Mouse (Mus musculus) thymus, postnatal 25 days (tissue): ENCODE data around the gene Olfr1475.
"Not testable (repeated sequence)": the region's sequence is repeated elsewhere in the genome, so short reads cannot be mapped to it uniquely, and the experiment has no call there.

ENCODE experiments used
- DNase-seq: peaks from one replicate; pipeline ENCODE4 v3.0.0; 2022

The Olfr1475 gene

DNA sequence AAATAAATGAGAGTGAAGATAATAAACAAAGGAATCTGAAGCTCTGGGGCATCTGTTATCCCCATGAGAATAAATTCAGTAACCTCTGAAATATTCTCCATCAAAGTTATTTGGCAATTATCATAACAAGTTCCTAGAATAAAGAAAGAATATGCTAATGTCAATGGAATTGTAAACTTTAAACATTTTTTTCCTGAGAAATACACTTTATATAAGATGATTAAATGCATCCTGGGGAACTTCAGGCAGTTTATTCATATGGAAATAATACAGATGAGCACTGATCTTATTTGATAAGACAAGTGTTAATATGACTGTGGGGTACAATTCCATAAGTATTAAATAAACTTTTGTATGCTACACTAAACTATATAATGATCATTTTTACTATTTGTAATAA, at the start of gene Olfr1475:
Gene Olfr1475, minus strand, starts transcription at position 101 of the 400 bp plus-strand sequence.
- DNase-seq, result no peak

DNA sequence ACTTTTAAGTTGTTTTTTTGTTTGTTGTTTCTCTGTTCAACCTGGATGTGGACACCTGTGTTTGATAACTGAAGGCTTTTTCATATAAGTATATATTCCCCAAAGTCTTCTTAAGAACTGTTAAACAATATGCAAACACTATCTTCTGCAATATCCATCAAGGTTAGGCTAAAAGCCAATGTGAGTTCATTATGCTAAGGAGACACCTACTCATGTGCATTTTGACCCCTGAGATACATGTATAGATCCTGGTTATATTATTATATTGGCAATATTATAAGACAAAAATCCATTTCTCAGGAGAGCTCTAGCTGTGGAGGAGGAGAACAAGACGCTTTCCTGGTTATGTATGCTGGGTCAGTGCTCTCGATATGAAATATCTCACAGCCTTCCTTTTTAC, 47.6 kb upstream of the Olfr1475 start, which contains the start of gene Olfr1480:
Gene Olfr1480, plus strand, starts transcription at position 301 of the 400 bp plus-strand sequence.
- DNase-seq, result no peak

DNA sequence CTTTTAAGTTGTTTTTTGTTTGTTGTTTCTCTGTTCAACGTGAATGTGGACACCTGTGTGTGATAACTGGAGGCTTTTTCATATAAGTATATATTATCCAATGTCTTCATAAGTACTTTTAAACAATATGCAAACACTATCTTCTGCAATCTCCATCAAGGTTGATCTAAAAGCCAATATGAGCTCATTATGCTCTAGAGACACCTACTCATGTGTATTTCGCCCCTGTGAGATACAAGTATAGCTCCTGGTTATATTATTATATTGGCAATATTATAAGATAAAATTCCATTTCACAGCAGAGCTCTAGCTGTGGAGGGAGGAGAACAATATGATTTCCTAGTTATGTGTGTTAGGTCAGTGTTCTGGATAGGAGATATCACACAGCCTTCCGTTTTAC, 20.2 kb upstream of the Olfr1475 start, which contains the start of gene Olfr1477:
Gene Olfr1477, plus strand, starts transcription at position 301 of the 400 bp plus-strand sequence.
- DNase-seq, result no peak

DNA sequence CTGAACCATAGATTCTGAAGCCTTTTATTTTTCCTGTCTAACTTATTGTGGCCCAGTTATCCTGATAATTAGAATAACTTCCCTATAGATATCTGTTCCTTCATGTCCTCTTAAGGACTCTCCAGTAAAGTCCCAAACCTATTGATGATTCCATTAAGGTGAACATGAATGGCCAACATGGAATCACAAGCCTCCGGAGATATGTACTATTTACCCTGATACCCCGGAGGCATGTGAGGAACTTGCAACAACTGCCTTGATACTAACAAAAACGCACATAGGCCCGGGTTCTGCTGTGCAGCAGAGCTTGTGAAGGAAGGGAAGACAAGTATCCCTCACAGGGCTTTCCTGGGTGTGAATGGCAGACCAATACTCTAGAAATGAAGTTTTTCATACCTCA, 10.7 kb downstream of the Olfr1475 start, which contains the start of gene Olfr1474:
Gene Olfr1474, plus strand, starts transcription at position 301 of the 400 bp plus-strand sequence.
- not testable (repeated sequence) for DNase-seq

DNA sequence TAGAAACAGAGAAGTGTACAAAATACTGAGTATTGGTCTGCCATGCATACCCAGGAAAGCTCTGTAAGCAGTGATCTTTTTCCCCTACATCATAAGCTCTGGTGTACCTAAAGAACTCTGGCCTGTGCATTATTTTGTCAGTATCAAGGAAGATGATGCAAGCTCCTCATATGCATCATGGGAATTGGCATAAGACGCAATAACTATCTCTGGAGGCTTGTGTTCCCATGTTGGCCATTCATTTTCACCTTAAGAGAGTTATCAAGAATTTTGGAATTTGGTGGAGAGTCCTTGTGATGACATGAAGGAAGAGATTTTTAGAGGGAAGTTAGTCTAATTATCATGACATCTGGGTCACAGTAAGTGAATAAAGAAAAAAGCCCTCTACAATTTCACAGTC, 24.0 kb downstream of the Olfr1475 start, which contains the start of gene Olfr1472:
Gene Olfr1472, minus strand, starts transcription at position 101 of the 400 bp plus-strand sequence.
- DNase-seq, result no peak

DNA sequence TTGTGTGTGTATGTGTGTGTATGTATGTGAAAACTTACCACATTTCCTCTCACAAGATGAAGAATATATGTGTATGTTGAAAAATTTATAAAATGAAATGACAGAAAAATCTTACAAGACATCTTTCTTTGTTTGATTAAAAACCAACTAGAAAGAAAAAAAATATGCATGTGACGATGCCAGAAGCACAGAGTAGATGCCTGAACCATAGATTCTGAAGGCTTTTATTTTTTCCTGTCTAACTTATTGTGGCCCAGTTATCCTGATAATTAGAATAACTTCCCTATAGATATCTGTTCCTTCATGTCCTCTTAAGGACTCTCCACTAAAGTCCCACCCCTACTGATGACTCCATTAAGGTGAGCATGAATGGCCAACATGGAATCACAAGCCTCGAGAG, 36.9 kb downstream of the Olfr1475 start, which contains the start of gene Olfr1471:
Gene Olfr1471, plus strand, starts transcription at position 301 of the 400 bp plus-strand sequence.
- DNase-seq, result not testable (repeated sequence)
